Mouse (Mus musculus) E14TG2a.4 (cell line): Measurements from ENCODE around the gene Gucy2g.

Experiments used
- H3K27me3 ChIP-seq: 2 replicates; pipeline ENCODE4 v1.6.1; 2014; ENCODE audit warnings: low read length, control low read depth; ENCODE audit not compliant: insufficient read depth
- H3K36me3 ChIP-seq: 2 replicates; pipeline ENCODE4 v1.6.1; 2014; ENCODE audit warnings: low read length, control low read depth; ENCODE audit not compliant: insufficient read depth
- H3K4me1 ChIP-seq: replicated peaks from 2 replicates; pipeline ENCODE4 v1.6.1; 2014; ENCODE audit warnings: low read depth, low read length, control low read depth
- H3K4me3 ChIP-seq: replicated peaks from 2 replicates; pipeline ENCODE4 v1.5.1; 2014; ENCODE audit warnings: mild to moderate bottlenecking, low read length
- H3K9me3 ChIP-seq: 2 replicates; pipeline ENCODE4 v1.6.1; 2014; ENCODE audit warnings: low read length, control low read depth
- CTCF ChIP-seq: conservative IDR thresholded peaks from 2 replicates; pipeline ENCODE4 v1.5.1; 2014; ENCODE audit warnings: low read length
- NANOG ChIP-seq: IDR thresholded peaks from 2 replicates; pipeline ENCODE4 v1.6.1; 2014; ENCODE audit warnings: borderline replicate concordance, low read length, mixed read lengths
- POU5F1 ChIP-seq: IDR thresholded peaks from 2 replicates; pipeline ENCODE4 v1.6.1; 2014; ENCODE audit warnings: low read length, borderline replicate concordance

Gucy2g gene

GRCm38 (mm10) chr19:55236564-55236963 is 4.5 kb downstream of the Gucy2g start:
- no peak overlapping the region for H3K4me3 ChIP-seq
- H3K36me3 ChIP-seq, result no peaks in the 10 kb centered on the region
- TF ChIP-seq CTCF, result no peak
- TF ChIP-seq NANOG, result no peak
- no peak for TF ChIP-seq POU5F1
- H3K9me3 ChIP-seq, result no peaks in the 10 kb centered on the region
- H3K27me3 ChIP-seq, result peaks cover 7% of the 10 kb centered on the region; the same call in 1 of the 2 replicates
- H3K4me1 ChIP-seq, result no peaks in the 10 kb centered on the region

- Histone ChIP-seq H3K36me3 (no peaks in the 10 kb centered on the region), H3K9me3 (no peaks in the 10 kb centered on the region), H3K4me1 (peaks cover 3% of the 10 kb centered on the region), H3K27me3 (0 out of 2 replicates have a peak, but pooled peaks cover 3% of the 10 kb centered on the region), H3K4me3 (no peak overlapping the region)
- TF ChIP-seq POU5F1 (no peak), NANOG (no peak), CTCF (no peak)
Observed at GRCm38 (mm10) chr19:55236026-55236425, 5.0 kb downstream of the Gucy2g start.

GRCm38 (mm10) chr19:55232136-55232535 is 8.9 kb downstream of the Gucy2g start:
- Histone ChIP-seq H3K9me3 (peaks cover 8% of the 10 kb centered on the region; the same call in 1 of the 2 replicates), H3K36me3 (no peaks in the 10 kb centered on the region), H3K27me3 (peaks cover 10% of the 10 kb centered on the region), H3K4me3 (no peak overlapping the region), H3K4me1 (peaks cover 9% of the 10 kb centered on the region)
- TF ChIP-seq CTCF (no peak), NANOG (no peak), POU5F1 (no peak)

GRCm38 (mm10) chr19:55231081-55231480 is 10.0 kb downstream of the Gucy2g start:
- no peak overlapping the region for H3K4me3 ChIP-seq
- H3K27me3 ChIP-seq, result peaks cover 10% of the 10 kb centered on the region
- peaks cover 11% of the 10 kb centered on the region; the same call in 1 of the 2 replicates for H3K9me3 ChIP-seq
- H3K4me1 ChIP-seq, result peaks cover 19% of the 10 kb centered on the region
- TF ChIP-seq POU5F1 (no peak), CTCF (no peak), NANOG (no peak)
- no peaks in the 10 kb centered on the region for H3K36me3 ChIP-seq

- Histone ChIP-seq H3K27me3 (peaks cover 18% of the 10 kb centered on the region), H3K4me3 (no peak overlapping the region), H3K9me3 (peaks cover 11% of the 10 kb centered on the region; the same call in 1 of the 2 replicates), H3K4me1 (peaks cover 55% of the 10 kb centered on the region), H3K36me3 (no peaks in the 10 kb centered on the region)
- TF ChIP-seq CTCF (no peak), NANOG (no peak), POU5F1 (no peak)
Observed at GRCm38 (mm10) chr19:55227135-55227534, 13.9 kb downstream of the Gucy2g start.

- no peaks in the 10 kb centered on the region for H3K36me3 ChIP-seq
- peaks cover 58% of the 10 kb centered on the region for H3K4me1 ChIP-seq
- TF ChIP-seq CTCF (no peak), NANOG (no peak), POU5F1 (no peak)
- H3K4me3 ChIP-seq, result no peak overlapping the region
- H3K27me3 ChIP-seq, result peaks cover 18% of the 10 kb centered on the region
- H3K9me3 ChIP-seq, result peaks cover 11% of the 10 kb centered on the region; the same call in 1 of the 2 replicates
Observed at GRCm38 (mm10) chr19:55226621-55227020, 14.4 kb downstream of the Gucy2g start.

GRCm38 (mm10) chr19:55222268-55222667 is 18.8 kb downstream of the Gucy2g start:
- Histone ChIP-seq H3K4me3 (no peak overlapping the region), H3K27me3 (peaks cover 22% of the 10 kb centered on the region), H3K36me3 (no peaks in the 10 kb centered on the region), H3K9me3 (peaks cover 4% of the 10 kb centered on the region; the same call in 1 of the 2 replicates), H3K4me1 (peaks cover 66% of the 10 kb centered on the region)
- TF ChIP-seq CTCF (no peak), POU5F1 (no peak), NANOG (no peak)

GRCm38 (mm10) chr19:55221208-55221607 is 19.8 kb downstream of the Gucy2g start:
- TF ChIP-seq CTCF (no peak), POU5F1 (no peak), NANOG (no peak)
- H3K9me3 ChIP-seq, result no peaks in the 10 kb centered on the region; the same call in 1 of the 2 replicates
- peaks cover 58% of the 10 kb centered on the region for H3K4me1 ChIP-seq
- no peak overlapping the region for H3K4me3 ChIP-seq
- H3K36me3 ChIP-seq, result no peaks in the 10 kb centered on the region
- peaks cover 22% of the 10 kb centered on the region for H3K27me3 ChIP-seq

GRCm38 (mm10) chr19:55219359-55219758 is 21.7 kb downstream of the Gucy2g start:
- TF ChIP-seq POU5F1, result no peak
- TF ChIP-seq NANOG, result no peak
- no peak for TF ChIP-seq CTCF
- Histone ChIP-seq H3K4me3 (peak overlapping the region; percentile 68), H3K9me3 (no peaks in the 10 kb centered on the region; the same call in 1 of the 2 replicates), H3K4me1 (peaks cover 40% of the 10 kb centered on the region), H3K36me3 (no peaks in the 10 kb centered on the region), H3K27me3 (peaks cover 25% of the 10 kb centered on the region)

GRCm38 (mm10) chr19:55218741-55219221 is 22.3 kb downstream of the Gucy2g start:
- Histone ChIP-seq H3K36me3 (no peaks in the 10 kb centered on the region), H3K27me3 (peaks cover 24% of the 10 kb centered on the region), H3K4me1 (peaks cover 37% of the 10 kb centered on the region), H3K4me3 (peak overlapping the region; percentile 68), H3K9me3 (no peaks in the 10 kb centered on the region)
- TF ChIP-seq NANOG (no peak), CTCF (no peak), POU5F1 (no peak)
